Mouse (Mus musculus) fibroblast of lung, adult 2 months (primary cell): Measurements from ENCODE around the gene Tceal9.
"Not testable (repeated sequence)": the region's sequence is repeated elsewhere in the genome, so short reads cannot be mapped to it uniquely, and the experiment has no call there.

Experiments
- DNase-seq: peaks from one replicate; pipeline ENCODE4 v3.0.0-alpha.2; 2011; ENCODE audit warnings: low read depth

Gene Tceal9

GRCm38 (mm10) chrX:136244574-136245229, at the start of gene Tceal9:
TSS of gene Tceal9 (plus strand) at chrX:136245079.
- peak; percentile 58 for DNase-seq

GRCm38 (mm10) chrX:136195193-136195944, 49.5 kb upstream of the Tceal9 start:
- DNase-seq: no peak

- no peak for DNase-seq
These were observed 48.0 kb upstream of the Tceal9 start for GRCm38 (mm10) chrX:136196873-136197272.

- no peak for DNase-seq
These were observed 41.6 kb upstream of the Tceal9 start for GRCm38 (mm10) chrX:136203257-136203656.

- no peak for DNase-seq
These were observed 41.2 kb upstream of the Tceal9 start, which contains the start of gene Tceal5 for GRCm38 (mm10) chrX:136203664-136204066. TSS of gene Tceal5 (minus strand) at chrX:136203876.

GRCm38 (mm10) chrX:136204406-136204805, 40.5 kb upstream of the Tceal9 start:
- no peak for DNase-seq

- DNase-seq: no peak
These were observed 31.5 kb upstream of the Tceal9 start for GRCm38 (mm10) chrX:136213396-136213795.

- not testable (repeated sequence) for DNase-seq
These were observed 29.9 kb upstream of the Tceal9 start, which contains the start of the genes Tceal7 and Bex1 for GRCm38 (mm10) chrX:136214729-136215677. TSS of gene Tceal7 (plus strand) at chrX:136214779. TSS of gene Bex1 (minus strand) at chrX:136215513.

- DNase-seq: no peak
These were observed 28.6 kb upstream of the Tceal9 start for GRCm38 (mm10) chrX:136216303-136216702.

- DNase-seq: no peak
These were observed 21.2 kb upstream of the Tceal9 start for GRCm38 (mm10) chrX:136223714-136224113.

DNA sequence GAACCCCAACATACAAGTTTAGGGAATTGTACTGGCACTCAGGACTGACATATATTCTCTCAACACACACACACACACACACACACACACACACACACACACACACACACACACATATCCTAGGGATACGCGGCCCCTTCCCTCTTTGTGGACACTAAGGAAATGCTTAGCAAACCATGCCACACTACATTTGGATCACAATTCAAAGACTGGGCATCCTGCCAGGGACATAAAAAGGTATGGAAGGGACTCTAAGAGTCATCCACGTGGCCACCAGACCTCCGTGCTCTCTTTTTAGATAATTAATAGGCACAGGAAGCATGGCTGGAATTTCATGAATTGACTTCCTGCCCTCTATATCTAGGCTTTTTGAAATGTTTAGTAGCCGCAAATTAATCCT, 17.1 kb upstream of the Tceal9 start:
- no peak for DNase-seq

GRCm38 (mm10) chrX:136238118-136238517, 6.8 kb upstream of the Tceal9 start:
- DNase-seq: peak; percentile 7

DNA sequence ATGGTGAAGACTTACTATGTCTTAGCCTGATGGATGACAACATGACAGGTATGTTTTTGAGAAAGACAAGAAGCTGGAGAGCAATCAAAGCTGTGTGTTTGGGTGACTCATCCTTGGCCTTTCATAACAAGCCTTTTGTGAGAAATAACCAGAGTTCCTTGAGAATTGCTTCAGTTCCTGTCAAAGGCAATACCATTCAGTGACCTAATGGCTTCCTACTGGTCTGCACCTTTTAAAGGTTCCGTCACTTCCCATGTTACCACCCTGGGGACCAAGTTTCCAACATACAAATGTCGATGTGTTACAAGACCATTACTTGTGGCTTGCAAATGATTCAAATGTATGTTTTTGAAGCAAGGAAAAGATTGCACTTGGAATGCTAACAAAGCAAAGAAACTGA, 1.7 kb upstream of the Tceal9 start:
- no peak for DNase-seq

- DNase-seq: no peak
These were observed 717 bp downstream of the Tceal9 start for GRCm38 (mm10) chrX:136245521-136246071.

DNA sequence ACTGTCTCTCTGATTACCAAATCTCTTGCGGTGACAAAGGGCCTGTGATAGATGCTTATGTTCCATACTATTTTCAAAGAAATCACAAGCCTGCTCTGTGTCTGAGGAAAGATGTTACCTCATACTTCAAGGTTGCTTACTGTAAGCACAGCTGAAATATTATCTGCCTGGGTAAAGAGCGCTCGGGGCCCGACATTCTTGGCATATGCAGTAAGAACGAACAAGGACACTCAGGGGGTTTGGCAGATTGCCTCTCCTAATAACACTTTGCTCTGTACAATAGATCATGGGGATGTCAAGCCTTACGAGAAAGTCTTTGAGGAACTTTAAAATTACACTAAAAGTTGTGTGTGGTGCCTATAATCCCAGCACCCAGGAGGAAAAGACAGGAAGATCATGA, 3.9 kb downstream of the Tceal9 start:
- DNase-seq: no peak

DNA sequence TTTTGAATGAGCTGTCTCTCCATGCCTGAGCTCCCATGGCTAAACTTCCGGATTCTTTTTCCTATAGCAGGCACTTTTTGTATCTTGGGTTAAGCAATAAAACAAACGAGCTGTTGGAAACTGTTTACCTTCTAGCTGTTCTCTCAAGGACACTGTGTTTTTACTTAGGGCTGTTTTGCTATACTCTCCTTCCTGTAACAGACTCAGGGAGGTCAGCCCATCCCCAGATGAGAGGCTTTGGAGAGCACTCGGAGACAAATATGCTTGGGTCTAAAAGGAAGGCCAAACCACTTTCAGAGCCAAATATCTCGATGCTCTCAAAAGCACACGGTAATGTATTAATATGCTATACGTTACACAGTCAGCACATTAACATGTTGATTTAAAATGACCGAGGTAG, 4.8 kb downstream of the Tceal9 start:
- no peak for DNase-seq

- DNase-seq: no peak
These were observed 7.3 kb downstream of the Tceal9 start for GRCm38 (mm10) chrX:136252023-136252729.

GRCm38 (mm10) chrX:136267720-136268119, 22.8 kb downstream of the Tceal9 start:
- no peak for DNase-seq

DNA sequence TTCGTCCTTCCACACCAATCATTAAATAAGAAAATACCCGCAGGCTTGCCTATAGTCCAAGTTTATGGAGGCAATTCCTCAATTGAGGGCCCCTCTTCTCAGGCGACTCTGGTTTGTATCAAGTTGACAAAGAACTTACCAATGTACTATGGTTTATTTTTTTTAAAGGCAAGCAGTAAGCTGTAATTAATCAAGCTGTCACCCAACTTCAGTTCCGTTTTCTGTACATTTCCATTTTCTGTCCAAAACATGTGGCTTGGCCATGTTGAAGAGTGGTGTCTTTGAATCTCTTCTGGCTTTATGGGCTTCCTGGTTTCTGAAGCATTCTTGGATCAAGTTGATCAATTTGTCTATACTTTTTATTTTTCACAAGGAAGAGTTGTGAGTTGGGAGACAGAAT, 23.3 kb downstream of the Tceal9 start:
- DNase-seq: no peak

- DNase-seq: not testable (repeated sequence)
These were observed 25.0 kb downstream of the Tceal9 start, which contains the start of gene Bex3 for GRCm38 (mm10) chrX:136269743-136270392. TSS of gene Bex3 (plus strand) at chrX:136270253.
